Mouse (Mus musculus): ENCODE results near the gene Olfr1206. TPM values are rescaled to one million over a fixed set of nuclear protein-coding genes. Genes with fewer than 3 reads are reported as not detected.

Gene Olfr1206
- not detected in 2 replicates for polyA plus RNA-seq (2012; rRNA removed)

GRCm38 (mm10) chr2:88862931-88863330 lies at the start of gene Olfr1206:
Olfr1206 (plus strand) TSS chr2:88863231.
- H3K27me3 ChIP-seq (ENCODE audit: control insufficient read depth, insufficient read depth, low read length) = no peaks in the 10 kb centered on the region
- 78% methylated on average over 2 of the region's 2 CpGs for WGBS
- no peak for TF ChIP-seq POLR2A (IDR thresholded peaks at IDR 0.05; ENCODE audit: low read depth, low read length)
- no peak for TF ChIP-seq CTCF (IDR thresholded peaks at IDR 0.05; ENCODE audit: extremely low read depth, insufficient read length, insufficient replicate concordance, low read depth, low read length)
- H3K4me1 ChIP-seq (ENCODE audit: control insufficient read depth, insufficient read depth, insufficient read length, low read length) = no peaks in the 10 kb centered on the region
- no peak within 1 kb of the TSS for H3K4me3 ChIP-seq (ENCODE audit: low read depth, low read length)
- no peak within 1 kb of the TSS for H3K27ac ChIP-seq (ENCODE audit: insufficient read depth, low read depth, low read length)
- H3K36me3 ChIP-seq (ENCODE audit: control insufficient read depth, insufficient read depth, low read length) = no peaks in the 10 kb centered on the region

GRCm38 (mm10) chr2:88814196-88814595 lies 48.8 kb upstream of the Olfr1206 start, which contains the start of gene Olfr1202:
Olfr1202 (plus strand) TSS chr2:88814496.
- no peak within 1 kb of the TSS for H3K4me3 ChIP-seq (ENCODE audit: low read depth, low read length)
- 75% methylated on average over 1 of the region's 1 CpGs for WGBS

DNA sequence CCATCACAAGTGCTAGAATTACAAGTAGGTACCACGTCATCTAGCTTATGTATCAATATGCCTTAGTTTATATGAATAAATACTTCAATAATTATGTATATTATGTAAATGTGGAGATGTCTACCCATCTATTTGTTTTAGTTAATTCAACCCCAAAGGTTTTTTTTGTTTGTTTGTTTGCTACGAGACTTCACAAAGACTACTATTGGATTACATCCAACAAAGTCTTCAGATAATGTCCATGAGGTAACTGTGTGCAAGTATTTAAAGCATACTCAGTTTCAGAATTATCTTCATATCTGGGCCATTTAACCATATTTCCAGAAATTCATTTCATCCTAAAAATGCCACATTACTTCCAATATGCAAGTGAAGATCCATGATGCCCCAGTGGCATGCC lies 33.6 kb upstream of the Olfr1206 start, which contains the start of gene Olfr1205:
TSS of gene Olfr1205 (plus strand) at position 301 of the 400 bp plus-strand sequence.
- no peak within 1 kb of the TSS for H3K27ac ChIP-seq (ENCODE audit: insufficient read depth, low read depth, low read length)
- H3K36me3 ChIP-seq (ENCODE audit: control insufficient read depth, insufficient read depth, low read length) = no peaks in the 10 kb centered on the region
- H3K27me3 ChIP-seq (ENCODE audit: control insufficient read depth, insufficient read depth, low read length) = no peaks in the 10 kb centered on the region
- no peak within 1 kb of the TSS for H3K4me3 ChIP-seq (ENCODE audit: low read depth, low read length)
- no peaks in the 10 kb centered on the region for H3K4me1 ChIP-seq (ENCODE audit: control insufficient read depth, insufficient read depth, insufficient read length, low read length)
- TF ChIP-seq POLR2A (IDR thresholded peaks at IDR 0.05; ENCODE audit: low read depth, low read length) = no peak
- TF ChIP-seq CTCF (IDR thresholded peaks at IDR 0.05; ENCODE audit: extremely low read depth, insufficient read length, insufficient replicate concordance, low read depth, low read length) = no peak
- WGBS = 83% methylated on average over 2 of the region's 2 CpGs

More at GRCm38 (mm10) chr2:88814196-88814595, 48.8 kb upstream of the Olfr1206 start, which contains the start of gene Olfr1202:
- no peaks in the 10 kb centered on the region for H3K36me3 ChIP-seq (ENCODE audit: control insufficient read depth, insufficient read depth, low read length)
- no peaks in the 10 kb centered on the region for H3K4me1 ChIP-seq (ENCODE audit: control insufficient read depth, insufficient read depth, insufficient read length, low read length)
- no peaks in the 10 kb centered on the region for H3K27me3 ChIP-seq (ENCODE audit: control insufficient read depth, insufficient read depth, low read length)
- TF ChIP-seq POLR2A (IDR thresholded peaks at IDR 0.05; ENCODE audit: low read depth, low read length) (no peak), CTCF (IDR thresholded peaks at IDR 0.05; ENCODE audit: extremely low read depth, insufficient read length, insufficient replicate concordance, low read depth, low read length) (no peak)
- no peak within 1 kb of the TSS for H3K27ac ChIP-seq (ENCODE audit: insufficient read depth, low read depth, low read length)

DNA sequence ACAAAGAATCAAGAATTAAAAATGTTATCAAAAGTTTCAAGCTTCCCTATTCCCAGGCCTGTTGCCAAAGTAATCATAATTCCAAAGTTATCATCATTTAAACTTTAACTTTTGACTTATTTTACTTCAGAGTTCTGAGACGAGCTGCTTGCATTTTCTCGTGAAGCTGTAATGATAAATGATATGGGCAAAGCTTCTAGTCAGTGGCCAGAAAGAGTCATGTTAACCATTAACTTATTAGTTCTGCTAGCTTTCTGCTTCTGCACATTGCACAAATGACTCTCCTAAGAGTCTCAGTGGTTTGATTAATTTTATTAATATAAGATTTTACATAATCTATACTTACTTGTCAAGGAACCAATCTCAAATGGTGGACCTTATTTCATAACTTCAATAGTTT lies 24.6 kb upstream of the Olfr1206 start:
- TF ChIP-seq CTCF (IDR thresholded peaks at IDR 0.05; ENCODE audit: extremely low read depth, insufficient read length, insufficient replicate concordance, low read depth, low read length) = no peak
- TF ChIP-seq POLR2A (IDR thresholded peaks at IDR 0.05; ENCODE audit: low read depth, low read length) = no peak
- Histone ChIP-seq H3K27me3 (ENCODE audit: control insufficient read depth, insufficient read depth, low read length) (no peaks in the 10 kb centered on the region), H3K27ac (ENCODE audit: insufficient read depth, low read depth, low read length) (no peak overlapping the region), H3K36me3 (ENCODE audit: control insufficient read depth, insufficient read depth, low read length) (no peaks in the 10 kb centered on the region), H3K4me1 (ENCODE audit: control insufficient read depth, insufficient read depth, insufficient read length, low read length) (no peaks in the 10 kb centered on the region), H3K4me3 (ENCODE audit: low read depth, low read length) (no peak overlapping the region)
- 25% methylated on average over 2 of the region's 2 CpGs for WGBS

- no peaks in the 10 kb centered on the region for H3K4me1 ChIP-seq (ENCODE audit: control insufficient read depth, insufficient read depth, insufficient read length, low read length)
- WGBS = 88% methylated on average over 1 of the region's 1 CpGs
- no peaks in the 10 kb centered on the region for H3K27me3 ChIP-seq (ENCODE audit: control insufficient read depth, insufficient read depth, low read length)
- H3K36me3 ChIP-seq (ENCODE audit: control insufficient read depth, insufficient read depth, low read length) = no peaks in the 10 kb centered on the region
- TF ChIP-seq POLR2A (IDR thresholded peaks at IDR 0.05; ENCODE audit: low read depth, low read length) = no peak
- TF ChIP-seq CTCF (IDR thresholded peaks at IDR 0.05; ENCODE audit: extremely low read depth, insufficient read length, insufficient replicate concordance, low read depth, low read length) = no peak
- H3K27ac ChIP-seq (ENCODE audit: insufficient read depth, low read depth, low read length) = no peak within 1 kb of the TSS
- H3K4me3 ChIP-seq (ENCODE audit: low read depth, low read length) = no peak within 1 kb of the TSS
Measured at GRCm38 (mm10) chr2:88848992-88849391, 14.0 kb upstream of the Olfr1206 start, which contains the start of gene Olfr1204. Olfr1204 (plus strand) TSS chr2:88849292.

- H3K4me3 ChIP-seq (ENCODE audit: low read depth, low read length) = no peak within 1 kb of the TSS
- TF ChIP-seq POLR2A (IDR thresholded peaks at IDR 0.05; ENCODE audit: low read depth, low read length) (no peak), CTCF (IDR thresholded peaks at IDR 0.05; ENCODE audit: extremely low read depth, insufficient read length, insufficient replicate concordance, low read depth, low read length) (no peak)
- H3K36me3 ChIP-seq (ENCODE audit: control insufficient read depth, insufficient read depth, low read length) = no peaks in the 10 kb centered on the region
- H3K4me1 ChIP-seq (ENCODE audit: control insufficient read depth, insufficient read depth, insufficient read length, low read length) = no peaks in the 10 kb centered on the region
- H3K27me3 ChIP-seq (ENCODE audit: control insufficient read depth, insufficient read depth, low read length) = no peaks in the 10 kb centered on the region
- H3K27ac ChIP-seq (ENCODE audit: insufficient read depth, low read depth, low read length) = no peak within 1 kb of the TSS
Measured at GRCm38 (mm10) chr2:88902211-88902610, 39.2 kb downstream of the Olfr1206 start, which contains the start of gene Olfr1208. Olfr1208 (minus strand) TSS chr2:88902311.

DNA sequence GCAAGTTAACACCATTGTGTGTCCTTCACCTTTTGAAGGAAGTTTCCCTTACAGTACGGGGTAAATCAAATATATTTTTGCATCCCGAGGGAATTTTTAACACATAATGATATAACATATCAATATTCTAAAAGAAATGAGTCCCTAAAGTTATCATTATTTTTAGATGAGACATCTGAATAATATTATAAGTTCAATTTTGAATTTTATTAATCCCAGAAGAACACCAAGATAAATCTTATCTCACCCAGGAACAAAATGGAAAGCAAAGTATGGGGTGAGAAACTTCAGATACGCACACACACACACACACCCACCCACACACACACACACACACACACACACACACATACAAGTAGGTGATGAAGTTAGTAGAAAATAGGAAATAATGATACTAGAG lies 52.0 kb downstream of the Olfr1206 start, which contains the start of gene Olfr1209:
TSS of gene Olfr1209 (minus strand) at position 101 of the 400 bp plus-strand sequence.
- Histone ChIP-seq H3K4me3 (ENCODE audit: low read depth, low read length) (no peak within 1 kb of the TSS), H3K27ac (ENCODE audit: insufficient read depth, low read depth, low read length) (no peak within 1 kb of the TSS), H3K4me1 (ENCODE audit: control insufficient read depth, insufficient read depth, insufficient read length, low read length) (no peaks in the 10 kb centered on the region), H3K27me3 (ENCODE audit: control insufficient read depth, insufficient read depth, low read length) (no peaks in the 10 kb centered on the region), H3K36me3 (ENCODE audit: control insufficient read depth, insufficient read depth, low read length) (no peaks in the 10 kb centered on the region)
- 90% methylated on average over 3 of the region's 3 CpGs for WGBS
- TF ChIP-seq POLR2A (IDR thresholded peaks at IDR 0.05; ENCODE audit: low read depth, low read length) = no peak
- TF ChIP-seq CTCF (IDR thresholded peaks at IDR 0.05; ENCODE audit: extremely low read depth, insufficient read length, insufficient replicate concordance, low read depth, low read length) = no peak

Other genes starting within 250 kb of the Olfr1206 start
- gene Olfr1191-ps1, start 222.7 kb upstream of the Olfr1206 start, polyA plus RNA-seq (2012; rRNA removed) = not detected in 2 replicates
- gene Olfr1192-ps1, start 214.7 kb upstream of the Olfr1206 start, polyA plus RNA-seq (2012; rRNA removed) = not detected in 2 replicates
- not detected in 2 replicates for gene Olfr1193, start 187.6 kb upstream of the Olfr1206 start, polyA plus RNA-seq (2012; rRNA removed)
- gene Olfr1195, start 174.0 kb upstream of the Olfr1206 start, polyA plus RNA-seq (2012; rRNA removed) = not detected in 2 replicates
- gene Olfr1196, start 158.6 kb upstream of the Olfr1206 start, polyA plus RNA-seq (2012; rRNA removed) = not detected in 2 replicates
- gene Olfr1197, start 130.9 kb upstream of the Olfr1206 start, polyA plus RNA-seq (2012; rRNA removed) = not detected in 2 replicates
- gene Olfr1198, start 111.9 kb upstream of the Olfr1206 start, polyA plus RNA-seq (2012; rRNA removed) = not detected in 2 replicates
- not detected in 2 replicates for gene Olfr1199, start 102.8 kb upstream of the Olfr1206 start, polyA plus RNA-seq (2012; rRNA removed)
- not detected in 2 replicates for gene Olfr1200, start 92.7 kb upstream of the Olfr1206 start, polyA plus RNA-seq (2012; rRNA removed)
- not detected in 2 replicates for gene Olfr1201, start 70.2 kb upstream of the Olfr1206 start, polyA plus RNA-seq (2012; rRNA removed)
- gene Olfr1202, start 48.7 kb upstream of the Olfr1206 start, polyA plus RNA-seq (2012; rRNA removed) = not detected in 2 replicates
- not detected in 2 replicates for gene Olfr1205, start 33.5 kb upstream of the Olfr1206 start, polyA plus RNA-seq (2012; rRNA removed)
- gene Olfr1204, start 13.9 kb upstream of the Olfr1206 start, polyA plus RNA-seq (2012; rRNA removed) = not detected in 2 replicates
- gene Olfr1208, start 39.1 kb downstream of the Olfr1206 start, polyA plus RNA-seq (2012; rRNA removed) = not detected in 2 replicates
- gene Olfr1209, start 51.9 kb downstream of the Olfr1206 start, polyA plus RNA-seq (2012; rRNA removed) = not detected in 2 replicates
- gene Olfr1211, start 74.9 kb downstream of the Olfr1206 start, polyA plus RNA-seq (2012; rRNA removed) = not detected in 2 replicates
- gene Olfr1212, start 90.7 kb downstream of the Olfr1206 start, polyA plus RNA-seq (2012; rRNA removed) = not detected in 2 replicates
- gene Gm13762, start 117.0 kb downstream of the Olfr1206 start, polyA plus RNA-seq (2012; rRNA removed) = not detected in 2 replicates
- gene Olfr1214, start 129.4 kb downstream of the Olfr1206 start, polyA plus RNA-seq (2012; rRNA removed) = not detected in 2 replicates
- gene Olfr1215, start 143.7 kb downstream of the Olfr1206 start, polyA plus RNA-seq (2012; rRNA removed) = not detected in 2 replicates
- not detected in 2 replicates for gene Olfr1216, start 155.1 kb downstream of the Olfr1206 start, polyA plus RNA-seq (2012; rRNA removed)
- not detected in 2 replicates for gene Olfr1217, start 168.8 kb downstream of the Olfr1206 start, polyA plus RNA-seq (2012; rRNA removed)
- gene Olfr1218, start 198.0 kb downstream of the Olfr1206 start, polyA plus RNA-seq (2012; rRNA removed) = not detected in 2 replicates
- not detected in 2 replicates for gene Olfr1219, start 220.3 kb downstream of the Olfr1206 start, polyA plus RNA-seq (2012; rRNA removed)
- not detected in 2 replicates for gene Olfr1220, start 243.6 kb downstream of the Olfr1206 start, polyA plus RNA-seq (2012; rRNA removed)

All from small intestine, adult 2 months (tissue).